Mouse (Mus musculus) adrenal gland, adult 8-10 months (tissue): ENCODE data around the gene Rbm48. TPM values are rescaled to one million over a fixed set of nuclear protein-coding genes. Genes with fewer than 3 reads are reported as not detected.

Experiments
- DNase-seq: peaks from one replicate; pipeline ENCODE4 v3.0.0; 2022
- total RNA-seq, 4 experiments: library from RNA; stranded (reverse); gene quantifications; 2 replicates each; pipeline ENCODE4 v1.2.4; 2022

The Rbm48 gene
- total RNA-seq, 4 experiments from 2014 or later: 9.9 to 14.8 (median 12.6) TPM

DNA sequence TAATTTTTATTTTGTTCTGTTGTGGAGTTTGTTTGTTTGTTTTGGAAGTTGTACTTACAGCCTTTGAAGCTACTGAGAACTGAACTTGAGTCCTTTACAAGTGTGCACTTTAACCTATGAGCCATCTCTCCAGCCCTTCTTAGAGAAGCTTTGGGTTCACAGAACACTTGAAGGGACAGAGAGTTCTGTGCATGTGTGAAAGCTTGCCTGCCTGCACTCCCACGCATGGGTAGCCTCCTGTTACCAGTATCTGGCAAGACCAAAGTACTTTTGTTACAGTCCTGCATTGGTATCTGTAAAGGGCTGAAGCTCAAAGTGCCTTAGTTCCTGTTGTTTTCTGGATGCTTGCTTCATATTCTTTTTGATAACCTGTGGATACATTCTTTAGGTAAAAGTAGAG, 50.2 kb downstream of the Rbm48 start:
- DNase-seq: no peak

DNA sequence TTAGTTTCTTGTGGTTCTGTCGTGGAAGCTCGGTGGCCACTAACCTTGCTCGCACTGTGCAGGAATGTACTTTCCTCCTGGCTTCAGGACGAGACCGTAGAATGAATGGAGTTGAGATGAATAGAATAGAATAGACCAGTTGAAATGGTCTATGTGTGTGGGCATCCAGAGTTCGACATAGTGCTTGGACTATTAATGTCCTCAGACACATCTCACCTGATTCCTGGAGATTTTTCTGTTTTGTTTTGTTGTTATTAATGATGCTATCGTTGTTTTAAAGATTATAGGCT, 52.0 kb downstream of the Rbm48 start:
- DNase-seq: no peak

DNA sequence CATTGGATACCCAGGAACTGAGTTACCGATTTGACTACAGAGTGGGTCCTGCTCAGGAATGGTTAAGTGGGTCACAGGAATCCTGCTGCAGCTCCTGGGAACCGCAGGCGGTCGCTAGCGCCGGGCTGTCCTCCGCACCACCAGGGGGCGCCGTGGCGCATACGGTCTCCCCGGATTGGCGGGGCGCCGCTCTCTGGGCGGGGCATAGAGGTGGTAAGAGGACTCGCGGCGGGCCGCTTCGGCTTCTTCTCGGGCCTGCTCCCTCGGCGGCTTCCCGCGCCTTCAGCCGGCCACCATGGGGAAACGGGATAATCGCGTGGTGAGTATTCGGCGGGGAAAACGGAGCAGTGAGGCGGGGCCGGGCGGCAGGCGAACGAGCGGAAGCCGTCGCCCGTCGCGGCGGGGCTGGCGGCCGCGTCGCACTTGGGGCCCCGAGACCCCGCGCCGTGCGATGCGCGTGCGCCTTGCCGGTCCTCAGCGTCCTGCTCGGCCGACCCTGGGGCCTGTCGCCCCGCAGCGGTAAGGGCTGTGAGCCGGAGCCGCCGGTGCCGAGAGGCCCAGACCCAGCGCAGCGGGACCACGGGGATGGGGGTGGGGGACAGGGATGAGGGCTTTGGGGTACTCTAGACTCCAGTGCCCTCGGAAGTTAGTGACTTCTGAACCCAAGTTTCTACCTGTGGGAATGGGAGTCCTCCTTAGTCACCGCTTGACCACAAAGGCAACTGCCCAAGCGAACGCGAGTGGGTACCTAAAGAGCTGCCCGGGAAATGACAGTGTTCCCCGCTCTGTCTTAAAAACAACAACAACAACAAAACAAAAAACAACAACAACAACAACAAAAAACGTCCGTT, 52.5 kb downstream of the Rbm48 start, which contains the start of gene Fam133b:
Gene Fam133b, plus strand, starts transcription at position 205 of the 851 bp plus-strand sequence.
- peak; percentile 89 for DNase-seq

DNA sequence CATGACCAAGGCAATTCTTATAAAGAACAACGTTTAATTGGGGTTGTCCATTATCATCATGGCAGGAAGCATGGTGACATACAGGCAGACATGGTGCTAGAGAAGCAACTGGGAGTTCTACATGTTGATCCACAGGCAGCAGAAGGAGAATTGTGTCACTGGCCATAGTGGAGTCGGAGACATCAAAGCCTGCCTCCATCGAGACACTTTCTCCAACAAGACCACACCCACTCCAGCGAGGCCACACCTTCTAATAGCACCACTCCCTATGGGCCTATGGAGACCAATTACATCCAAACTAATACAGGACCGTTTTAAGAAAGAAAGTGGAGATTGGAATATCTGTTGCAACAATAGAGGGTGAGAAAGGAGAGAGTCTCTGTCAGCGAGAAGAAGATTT, 54.5 kb downstream of the Rbm48 start:
- no peak for DNase-seq

DNA sequence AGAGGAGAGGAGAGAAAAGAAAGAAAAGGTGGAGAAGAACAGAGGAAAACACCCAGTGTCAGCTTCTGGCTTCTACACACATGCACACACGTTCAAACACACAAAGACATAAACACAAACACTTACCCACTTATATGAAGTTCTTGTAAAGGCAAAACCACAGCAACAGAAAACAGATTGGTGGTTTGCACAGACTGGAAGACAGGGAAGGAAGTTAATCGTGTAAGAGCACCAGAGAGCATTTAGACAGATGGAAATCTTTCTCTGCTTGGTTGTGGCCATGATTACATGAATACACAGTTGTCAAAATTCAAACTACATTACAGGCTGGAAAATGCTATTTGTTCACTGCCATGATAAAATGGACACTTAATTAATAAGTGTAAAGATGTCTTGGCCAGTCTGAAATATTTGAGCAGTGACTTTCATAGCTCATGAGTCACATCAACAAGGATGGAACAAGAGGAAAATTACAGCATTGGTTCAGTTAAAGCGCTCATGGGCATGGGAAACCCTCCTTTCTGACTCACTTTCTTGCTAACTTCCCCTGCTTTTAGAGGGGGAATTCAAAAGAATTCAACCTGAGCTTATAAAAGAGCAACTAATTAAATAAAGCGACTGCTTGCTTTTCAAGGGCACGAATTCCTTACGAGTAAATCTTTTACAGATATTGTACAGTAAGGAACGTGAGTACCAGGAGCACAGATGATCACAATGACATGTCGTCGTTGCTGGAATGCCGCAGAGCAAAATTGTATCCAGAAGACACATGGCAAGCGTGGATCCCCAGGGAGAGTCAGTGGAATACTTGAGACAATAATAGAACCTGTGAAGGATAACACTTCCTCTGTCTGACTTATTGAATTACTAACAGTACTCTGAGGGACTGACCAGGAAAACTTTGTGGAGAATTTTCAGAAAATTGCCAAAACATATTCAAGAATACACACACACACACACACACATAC, 57.6 kb downstream of the Rbm48 start:
- no peak for DNase-seq

DNA sequence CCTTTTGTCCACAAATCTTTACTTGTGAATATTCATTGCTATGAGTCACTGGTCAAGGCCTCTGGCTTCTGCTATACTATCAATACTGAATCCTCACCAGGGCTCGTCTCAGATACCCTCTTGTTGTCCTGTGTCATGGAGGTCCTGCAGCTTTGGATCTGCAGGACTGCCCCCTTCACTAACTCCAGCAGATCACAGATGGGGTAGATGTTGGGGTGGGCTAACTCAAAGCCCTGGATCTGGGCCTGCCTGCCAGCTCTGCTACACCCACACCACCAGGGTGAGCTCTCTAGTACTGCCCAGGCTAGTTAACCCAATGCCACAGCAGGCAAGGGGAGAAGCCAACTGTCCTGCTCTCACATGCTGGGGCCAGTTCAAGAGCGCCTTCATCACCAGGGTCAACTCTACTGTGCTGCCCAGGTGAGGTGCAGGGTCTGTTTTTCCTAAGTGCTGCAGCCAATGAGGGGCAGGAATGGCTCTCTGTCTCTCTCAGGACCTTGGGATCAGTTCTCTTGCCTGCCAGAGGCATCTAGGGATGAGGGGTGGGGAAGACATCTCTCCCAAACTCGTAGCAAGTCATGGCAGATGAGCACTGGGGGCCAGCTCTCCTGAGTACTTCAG, 59.7 kb downstream of the Rbm48 start:
- no peak for DNase-seq

Other genes starting within 250 kb of the Rbm48 start
- 10 to 100 TPM; 27.9 to 44.7 (median 32.1) TPM for gene Fam133b, start 52.8 kb downstream of the Rbm48 start, total RNA-seq
- 10 to 100 TPM in 1 of 4 experiments, 1 to 10 TPM in 3; 2.7 to 11.1 (median 4.4) TPM for gene 1700109H08Rik, start 25.0 kb downstream of the Rbm48 start, total RNA-seq
- gene Pex1, start 519 bp downstream of the Rbm48 start, total RNA-seq: 10 to 100 TPM; 29.4 to 42.8 (median 31.9) TPM
- gene Tmbim7, start 54.6 kb upstream of the Rbm48 start, total RNA-seq: not detected
- gene Gatad1, start 60.6 kb upstream of the Rbm48 start, total RNA-seq: 100 to 1,000 TPM; 131 to 156 (median 142) TPM
- 10 to 100 TPM; 64.7 to 83.4 (median 71.4) TPM for gene Ankib1, start 206.3 kb upstream of the Rbm48 start, total RNA-seq
- 10 to 100 TPM; 52.7 to 78.7 (median 59.3) TPM for gene Krit1, start 206.6 kb upstream of the Rbm48 start, total RNA-seq
- gene Lrrd1, start 248.6 kb upstream of the Rbm48 start, total RNA-seq: under 1 TPM in 3 of 4 experiments, not detected in 1; 0.10 to 0.19 (median 0.15) TPM